Mouse (Mus musculus): Measurements from ENCODE around the gene Avpi1. TPM values are rescaled to one million over a fixed set of nuclear protein-coding genes. Genes with fewer than 3 reads are reported as not detected.
A peak's percentile ranks its signal among the peaks of the same experiment; 100 is the strongest.

Gene Avpi1
- polyA plus RNA-seq, 1 experiment from 2014 or later: 9.4 TPM

GRCm38 (mm10) chr19:42138517-42139285, 9.8 kb upstream of the Avpi1 start:
- no peaks in the 10 kb centered on the region for H3K36me3 ChIP-seq (ENCODE audit: control insufficient read depth, insufficient read depth, low read length)
- H3K27ac ChIP-seq (ENCODE audit: low read depth, low read length): no peak overlapping the region
- no peaks in the 10 kb centered on the region for H3K4me1 ChIP-seq (ENCODE audit: control insufficient read depth, insufficient read depth, low read length)
- no peak overlapping the region for H3K4me3 ChIP-seq (ENCODE audit: low read depth, low read length)
- H3K4me2 ChIP-seq (ENCODE audit: low read depth, low read length): no peak overlapping the region
- H3K9ac ChIP-seq (replicated peaks; ENCODE audit: low read depth, low read length): no peak overlapping the region
- no peaks in the 10 kb centered on the region for H3K27me3 ChIP-seq (ENCODE audit: control insufficient read depth, insufficient read depth, low read length)
- ATAC-seq (ENCODE audit: low read depth): no peak
- H3K9me3 ChIP-seq (ENCODE audit: control insufficient read depth, low read length): no peaks in the 10 kb centered on the region
- WGBS: 92% methylated on average over 15 of the region's 15 CpGs

- Histone ChIP-seq H3K27me3 (ENCODE audit: control insufficient read depth, insufficient read depth, low read length) (no peaks in the 10 kb centered on the region), H3K27ac (ENCODE audit: low read depth, low read length) (no peak overlapping the region), H3K4me1 (ENCODE audit: control insufficient read depth, insufficient read depth, low read length) (no peaks in the 10 kb centered on the region), H3K9me3 (ENCODE audit: control insufficient read depth, low read length) (no peaks in the 10 kb centered on the region), H3K4me3 (ENCODE audit: low read depth, low read length) (no peak overlapping the region), H3K4me2 (ENCODE audit: low read depth, low read length) (no peak overlapping the region), H3K9ac (replicated peaks; ENCODE audit: low read depth, low read length) (no peak overlapping the region), H3K36me3 (ENCODE audit: control insufficient read depth, insufficient read depth, low read length) (no peaks in the 10 kb centered on the region)
- ATAC-seq (ENCODE audit: low read depth): no peak
- WGBS: 94% methylated on average over 4 of the region's 4 CpGs
Measured at GRCm38 (mm10) chr19:42137167-42137672, 8.4 kb upstream of the Avpi1 start.

- Histone ChIP-seq H3K4me3 (ENCODE audit: low read depth, low read length) (no peak overlapping the region), H3K27ac (ENCODE audit: low read depth, low read length) (no peak overlapping the region), H3K36me3 (ENCODE audit: control insufficient read depth, insufficient read depth, low read length) (no peaks in the 10 kb centered on the region), H3K27me3 (ENCODE audit: control insufficient read depth, insufficient read depth, low read length) (no peaks in the 10 kb centered on the region), H3K9ac (replicated peaks; ENCODE audit: low read depth, low read length) (no peak overlapping the region), H3K9me3 (ENCODE audit: control insufficient read depth, low read length) (no peaks in the 10 kb centered on the region), H3K4me2 (ENCODE audit: low read depth, low read length) (no peak overlapping the region), H3K4me1 (ENCODE audit: control insufficient read depth, insufficient read depth, low read length) (no peaks in the 10 kb centered on the region)
- ATAC-seq (ENCODE audit: low read depth): no peak
- WGBS: 28% methylated on average over 5 of the region's 5 CpGs
Measured at GRCm38 (mm10) chr19:42136126-42136525, 7.3 kb upstream of the Avpi1 start.

GRCm38 (mm10) chr19:42135070-42135469, 6.2 kb upstream of the Avpi1 start:
- Histone ChIP-seq H3K4me3 (ENCODE audit: low read depth, low read length) (no peak overlapping the region), H3K4me1 (ENCODE audit: control insufficient read depth, insufficient read depth, low read length) (no peaks in the 10 kb centered on the region), H3K9me3 (ENCODE audit: control insufficient read depth, low read length) (no peaks in the 10 kb centered on the region), H3K9ac (replicated peaks; ENCODE audit: low read depth, low read length) (no peak overlapping the region), H3K27ac (ENCODE audit: low read depth, low read length) (no peak overlapping the region), H3K4me2 (ENCODE audit: low read depth, low read length) (no peak overlapping the region), H3K36me3 (ENCODE audit: control insufficient read depth, insufficient read depth, low read length) (no peaks in the 10 kb centered on the region), H3K27me3 (ENCODE audit: control insufficient read depth, insufficient read depth, low read length) (no peaks in the 10 kb centered on the region)
- no peak for ATAC-seq (ENCODE audit: low read depth)

GRCm38 (mm10) chr19:42131101-42131500, 2.2 kb upstream of the Avpi1 start:
- no peaks in the 10 kb centered on the region for H3K9me3 ChIP-seq (ENCODE audit: control insufficient read depth, low read length)
- WGBS: 51% methylated on average over 5 of the region's 5 CpGs
- H3K27ac ChIP-seq (ENCODE audit: low read depth, low read length): no peak overlapping the region
- no peak for ATAC-seq (ENCODE audit: low read depth)
- no peaks in the 10 kb centered on the region; the same call in 1 of the 2 replicates for H3K27me3 ChIP-seq (ENCODE audit: control insufficient read depth, insufficient read depth, low read length)
- no peak overlapping the region for H3K9ac ChIP-seq (replicated peaks; ENCODE audit: low read depth, low read length)
- peaks cover 7% of the 10 kb centered on the region for H3K4me1 ChIP-seq (ENCODE audit: control insufficient read depth, insufficient read depth, low read length)
- H3K36me3 ChIP-seq (ENCODE audit: control insufficient read depth, insufficient read depth, low read length): no peaks in the 10 kb centered on the region
- no peak overlapping the region for H3K4me3 ChIP-seq (ENCODE audit: low read depth, low read length)
- no peak overlapping the region for H3K4me2 ChIP-seq (ENCODE audit: low read depth, low read length)

GRCm38 (mm10) chr19:42130294-42130606, 1.4 kb upstream of the Avpi1 start:
- ATAC-seq (ENCODE audit: low read depth): no peak
- Histone ChIP-seq H3K4me2 (ENCODE audit: low read depth, low read length) (no peak overlapping the region), H3K27me3 (ENCODE audit: control insufficient read depth, insufficient read depth, low read length) (no peaks in the 10 kb centered on the region; the same call in 1 of the 2 replicates), H3K9ac (replicated peaks; ENCODE audit: low read depth, low read length) (no peak overlapping the region), H3K9me3 (ENCODE audit: control insufficient read depth, low read length) (no peaks in the 10 kb centered on the region), H3K27ac (ENCODE audit: low read depth, low read length) (no peak overlapping the region), H3K4me1 (ENCODE audit: control insufficient read depth, insufficient read depth, low read length) (peaks cover 7% of the 10 kb centered on the region), H3K36me3 (ENCODE audit: control insufficient read depth, insufficient read depth, low read length) (no peaks in the 10 kb centered on the region), H3K4me3 (ENCODE audit: low read depth, low read length) (no peak overlapping the region)
- 44% methylated on average over 3 of the region's 3 CpGs for WGBS

GRCm38 (mm10) chr19:42129509-42130293, 842 bp upstream of the Avpi1 start:
- ATAC-seq (ENCODE audit: low read depth): peak; percentile 7; the same call in 1 of the 2 replicates
- 8% methylated on average over 14 of the region's 14 CpGs for WGBS

GRCm38 (mm10) chr19:42128052-42128740, 663 bp downstream of the Avpi1 start:
- 0 out of 2 replicates have a peak, but pooled peaks have one; percentile 1 for ATAC-seq (ENCODE audit: low read depth)
- H3K4me3 ChIP-seq (ENCODE audit: low read depth, low read length): peak overlapping the region; percentile 52
- no peaks in the 10 kb centered on the region; the same call in 1 of the 2 replicates for H3K27me3 ChIP-seq (ENCODE audit: control insufficient read depth, insufficient read depth, low read length)
- no peak overlapping the region for H3K27ac ChIP-seq (ENCODE audit: low read depth, low read length)
- no peaks in the 10 kb centered on the region for H3K9me3 ChIP-seq (ENCODE audit: control insufficient read depth, low read length)
- peak overlapping the region; percentile 98 for H3K4me2 ChIP-seq (ENCODE audit: low read depth, low read length)
- H3K9ac ChIP-seq (replicated peaks; ENCODE audit: low read depth, low read length): peak overlapping the region; percentile 69
- H3K36me3 ChIP-seq (ENCODE audit: control insufficient read depth, insufficient read depth, low read length): 0 out of 2 replicates have a peak, but pooled peaks cover 1% of the 10 kb centered on the region
- 6% methylated on average over 23 of the region's 23 CpGs for WGBS
- peaks cover 7% of the 10 kb centered on the region for H3K4me1 ChIP-seq (ENCODE audit: control insufficient read depth, insufficient read depth, low read length)

More at GRCm38 (mm10) chr19:42129509-42130293, 842 bp upstream of the Avpi1 start:
- H3K9ac ChIP-seq (replicated peaks; ENCODE audit: low read depth, low read length): no peak overlapping the region; the same call in 1 of the 2 replicates
- peak overlapping the region; percentile 25; the same call in 1 of the 2 replicates for H3K27ac ChIP-seq (ENCODE audit: low read depth, low read length)
- peak overlapping the region; percentile 98 for H3K4me2 ChIP-seq (ENCODE audit: low read depth, low read length)
- H3K9me3 ChIP-seq (ENCODE audit: control insufficient read depth, low read length): no peaks in the 10 kb centered on the region
- H3K36me3 ChIP-seq (ENCODE audit: control insufficient read depth, insufficient read depth, low read length): no peaks in the 10 kb centered on the region
- peaks cover 7% of the 10 kb centered on the region for H3K4me1 ChIP-seq (ENCODE audit: control insufficient read depth, insufficient read depth, low read length)
- H3K4me3 ChIP-seq (ENCODE audit: low read depth, low read length): peak overlapping the region; percentile 52
- no peaks in the 10 kb centered on the region; the same call in 1 of the 2 replicates for H3K27me3 ChIP-seq (ENCODE audit: control insufficient read depth, insufficient read depth, low read length)
